Mouse (Mus musculus) testis, adult 2 months (tissue): ENCODE measurements around the gene Fam19a4. TPM values are rescaled to one million over a fixed set of nuclear protein-coding genes. Genes with fewer than 3 reads are reported as not detected.

Experiments used
- H3K27ac ChIP-seq: fragments of 200-500 bp; 2 replicates; pipeline ENCODE4 v1.5.1; 2012; ENCODE audit warnings: low read depth, low read length; ENCODE audit not compliant: control insufficient read depth, insufficient read depth
- H3K27me3 ChIP-seq: fragments of 200-500 bp; 2 replicates; pipeline ENCODE4 v1.6.1; 2012; ENCODE audit warnings: mild to moderate bottlenecking, low read length, moderate library complexity; ENCODE audit not compliant: control insufficient read depth, insufficient read depth
- H3K36me3 ChIP-seq: fragments of 200-500 bp; 2 replicates; pipeline ENCODE4 v1.6.1; 2012; ENCODE audit warnings: mild to moderate bottlenecking, low read length; ENCODE audit not compliant: control insufficient read depth, insufficient read depth
- H3K4me1 ChIP-seq: fragments of 200-500 bp; 2 replicates; pipeline ENCODE4 v1.6.1; 2012; ENCODE audit warnings: low read length; ENCODE audit not compliant: control insufficient read depth, insufficient read depth
- H3K4me3 ChIP-seq: fragments of 200-500 bp; 2 replicates; pipeline ENCODE4 v1.5.1; 2012; ENCODE audit warnings: low read depth, mild to moderate bottlenecking, low read length, moderate library complexity, mixed read lengths; ENCODE audit not compliant: control insufficient read depth
- CTCF ChIP-seq: fragments of 200-500 bp; IDR thresholded peaks from 2 replicates; pipeline ENCODE4 v1.5.1; 2012; ENCODE audit warnings: low read depth, mild to moderate bottlenecking, inconsistent platforms, low read length, moderate library complexity; ENCODE audit not compliant: control insufficient read depth, insufficient read depth, insufficient replicate concordance
- POLR2A ChIP-seq: fragments of 200-500 bp; IDR thresholded peaks from 2 replicates; pipeline ENCODE4 v1.6.1; 2012; ENCODE audit warnings: low read depth, mild to moderate bottlenecking, inconsistent platforms, low read length, moderate library complexity; ENCODE audit not compliant: control insufficient read depth
- polyA plus RNA-seq: library from polyadenylated mRNA; depleted of rRNA; stranded (reverse); fragments of >200 nt; gene quantifications from 2 replicates; pipeline ENCODE4 v1.2.3, GENCODE M21; 2012

The Fam19a4 gene
- polyA plus RNA-seq, 1 experiment, result 1.0 TPM

DNA sequence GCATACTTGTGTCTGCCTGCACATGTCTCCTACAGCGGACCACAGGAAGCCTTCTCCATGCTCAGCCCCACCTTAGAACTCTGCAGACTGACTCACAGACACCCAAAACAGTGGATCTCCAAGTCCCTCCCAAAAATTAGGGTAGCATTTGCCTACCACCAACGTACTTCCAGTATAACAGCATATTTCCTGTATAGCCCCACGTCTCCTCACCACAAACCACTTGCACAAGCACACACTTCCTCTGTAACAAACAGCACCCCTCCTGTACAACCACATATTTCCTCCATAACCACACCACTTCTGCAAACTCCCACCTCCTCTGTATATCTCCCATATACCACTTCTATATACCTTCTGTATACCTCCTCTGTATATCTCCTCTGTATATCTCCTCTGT lies 44.2 kb downstream of the Fam19a4 start:
- Histone ChIP-seq H3K4me3 (no peak overlapping the region), H3K27me3 (no peaks in the 10 kb centered on the region), H3K27ac (no peak overlapping the region), H3K4me1 (no peaks in the 10 kb centered on the region), H3K36me3 (no peaks in the 10 kb centered on the region)
- TF ChIP-seq POLR2A, result no peak
- no peak for TF ChIP-seq CTCF

DNA sequence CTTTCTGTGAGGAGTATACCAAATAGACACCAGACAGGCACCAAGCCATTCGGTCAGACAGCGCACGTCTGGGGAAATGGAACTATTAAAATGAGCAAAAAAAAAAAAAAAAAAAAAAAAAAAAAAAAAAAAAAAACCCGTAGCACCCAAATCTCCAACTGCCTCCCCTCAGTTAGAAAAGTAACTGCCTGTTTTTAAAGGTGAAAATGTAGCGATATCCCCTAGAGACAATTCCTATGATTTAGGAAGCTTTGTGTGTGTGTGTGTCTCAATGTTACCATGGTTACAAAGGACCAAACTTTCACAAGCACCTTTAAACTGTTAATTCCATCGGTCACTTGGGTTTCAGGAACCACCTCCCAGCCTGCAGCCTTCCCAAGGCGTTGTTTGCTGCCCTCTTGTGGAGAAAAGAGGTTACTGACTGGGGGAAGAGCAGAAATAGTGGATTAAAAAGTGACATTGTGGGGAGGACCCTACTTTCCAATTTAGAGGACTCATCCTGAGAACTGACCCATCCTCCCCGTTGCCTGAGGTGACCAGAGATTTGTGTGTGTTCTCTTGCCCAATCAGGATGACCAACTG lies 53.6 kb downstream of the Fam19a4 start:
- Histone ChIP-seq H3K27me3 (no peaks in the 10 kb centered on the region), H3K4me1 (peaks cover 4% of the 10 kb centered on the region), H3K27ac (no peak overlapping the region), H3K36me3 (no peaks in the 10 kb centered on the region), H3K4me3 (no peak overlapping the region)
- TF ChIP-seq POLR2A (no peak), CTCF (peak; percentile 76)

DNA sequence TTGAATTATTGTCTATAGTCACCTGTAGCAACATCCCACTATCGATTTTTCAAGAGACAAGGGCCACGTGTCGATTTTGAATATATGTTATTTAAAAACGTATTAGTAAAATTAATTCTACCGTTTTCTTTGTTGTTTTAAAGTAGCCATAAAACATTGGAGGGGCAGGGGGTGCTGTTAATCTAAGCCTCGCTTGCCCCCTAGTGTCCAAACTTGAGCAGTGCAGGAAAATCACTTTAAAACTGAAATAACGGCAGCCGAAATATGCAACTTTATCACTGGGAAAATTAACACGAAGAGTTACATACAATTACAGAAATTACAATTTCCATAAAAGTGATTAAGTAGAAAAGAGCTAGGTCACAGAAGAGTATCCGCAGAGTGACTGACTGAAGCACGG lies 55.2 kb downstream of the Fam19a4 start:
- Histone ChIP-seq H3K27me3 (no peaks in the 10 kb centered on the region), H3K27ac (no peak overlapping the region), H3K4me3 (no peak overlapping the region; the same call in 1 of the 2 replicates), H3K4me1 (peaks cover 4% of the 10 kb centered on the region), H3K36me3 (no peaks in the 10 kb centered on the region)
- TF ChIP-seq CTCF (no peak), POLR2A (no peak)

DNA sequence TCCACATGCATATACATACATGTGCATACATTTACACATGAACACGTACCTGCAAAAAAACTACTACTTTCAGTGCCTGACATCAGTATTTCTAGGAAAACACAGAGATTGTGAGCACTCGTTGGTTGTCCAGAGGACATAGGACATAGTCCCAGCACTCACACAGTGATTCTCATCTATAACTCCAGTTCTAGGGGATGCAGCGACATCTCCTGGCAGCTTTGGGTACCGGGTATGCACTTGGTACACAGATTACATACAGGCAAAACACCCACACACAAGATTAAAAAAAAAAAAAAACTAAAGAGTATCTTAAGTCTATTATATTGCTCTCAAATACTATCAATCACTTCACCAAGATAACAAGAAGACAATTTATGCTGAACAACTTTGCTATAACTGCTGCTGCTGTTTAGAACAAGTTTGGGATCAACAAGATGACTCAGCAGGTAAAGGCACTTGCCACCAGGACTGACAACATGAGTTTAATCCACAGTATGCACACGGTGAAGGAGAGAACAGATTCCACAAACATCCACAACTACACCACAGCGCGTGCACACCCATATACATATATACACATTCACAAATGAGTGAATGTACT lies 64.6 kb downstream of the Fam19a4 start:
- no peak overlapping the region for H3K4me3 ChIP-seq
- no peaks in the 10 kb centered on the region for H3K27me3 ChIP-seq
- H3K27ac ChIP-seq, result no peak overlapping the region
- TF ChIP-seq POLR2A, result no peak
- no peak for TF ChIP-seq CTCF
- no peaks in the 10 kb centered on the region for H3K36me3 ChIP-seq
- H3K4me1 ChIP-seq, result no peaks in the 10 kb centered on the region

DNA sequence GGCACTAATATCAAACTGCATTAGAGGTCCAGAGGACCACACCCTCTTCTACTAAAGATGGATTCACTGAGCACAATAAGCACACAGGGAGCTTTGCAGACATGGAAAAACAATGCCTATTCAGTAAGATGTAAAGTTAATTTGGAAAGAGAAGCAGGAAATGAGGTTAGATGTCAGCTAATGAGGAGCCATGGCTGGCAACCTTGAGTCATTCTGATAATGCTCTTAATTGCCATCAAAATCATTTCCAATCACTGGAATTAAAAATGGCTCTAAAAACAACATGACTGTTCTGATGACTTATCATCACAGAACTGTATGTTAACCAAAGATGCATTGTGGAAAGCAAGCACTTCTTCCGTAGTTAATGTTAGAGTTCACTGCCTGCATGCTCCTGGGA lies 68.5 kb downstream of the Fam19a4 start:
- TF ChIP-seq CTCF, result no peak
- TF ChIP-seq POLR2A, result no peak
- no peak overlapping the region for H3K4me3 ChIP-seq
- no peaks in the 10 kb centered on the region for H3K4me1 ChIP-seq
- H3K27me3 ChIP-seq, result no peaks in the 10 kb centered on the region
- H3K36me3 ChIP-seq, result no peaks in the 10 kb centered on the region
- H3K27ac ChIP-seq, result no peak overlapping the region

DNA sequence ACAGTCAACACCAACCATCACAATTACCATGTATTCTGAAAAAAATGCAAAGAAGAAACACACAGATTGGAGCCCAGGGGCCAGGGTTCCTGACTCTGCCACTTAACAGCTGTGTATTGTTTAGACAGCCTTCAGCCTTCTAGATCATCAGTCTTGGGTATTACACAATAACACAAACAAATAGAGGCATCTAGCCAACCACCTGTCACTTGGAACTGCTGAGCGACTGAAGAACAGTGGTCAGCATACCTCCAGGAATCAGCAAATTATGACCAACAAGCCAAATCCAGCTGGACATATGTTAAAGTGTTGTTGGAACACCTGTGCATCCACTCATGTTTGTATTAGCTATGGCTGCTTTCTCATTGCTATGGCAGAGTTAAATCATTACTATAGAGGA lies 82.7 kb downstream of the Fam19a4 start:
- no peaks in the 10 kb centered on the region for H3K27me3 ChIP-seq
- TF ChIP-seq CTCF (no peak), POLR2A (no peak)
- H3K4me1 ChIP-seq, result no peaks in the 10 kb centered on the region
- H3K36me3 ChIP-seq, result no peaks in the 10 kb centered on the region
- H3K4me3 ChIP-seq, result no peak overlapping the region
- H3K27ac ChIP-seq, result no peak overlapping the region

DNA sequence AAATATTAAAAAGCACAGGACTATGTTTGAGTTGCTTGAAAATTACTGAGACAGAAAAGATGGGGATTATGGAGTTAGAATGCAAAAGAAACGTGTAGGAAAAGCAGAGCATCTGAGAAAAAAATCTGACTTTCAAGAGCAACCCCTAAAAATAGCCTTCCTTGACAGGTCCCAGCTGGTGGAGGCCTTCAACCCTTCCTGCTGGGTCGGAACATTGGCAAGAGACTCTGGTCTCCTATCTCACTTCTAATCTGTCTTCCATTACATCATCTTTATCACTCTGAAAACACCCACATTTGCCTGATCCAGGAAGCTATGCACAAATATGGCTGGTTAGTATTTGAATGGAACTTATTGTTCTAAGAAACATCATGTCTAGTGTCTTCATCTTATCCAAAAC lies 115.4 kb downstream of the Fam19a4 start:
- TF ChIP-seq CTCF, result no peak
- no peak for TF ChIP-seq POLR2A
- Histone ChIP-seq H3K4me3 (no peak overlapping the region), H3K27ac (no peak overlapping the region), H3K4me1 (no peaks in the 10 kb centered on the region), H3K36me3 (no peaks in the 10 kb centered on the region), H3K27me3 (no peaks in the 10 kb centered on the region)
